Mouse (Mus musculus): ENCODE measurements around the gene Tmem74b. TPM values are rescaled to one million over a fixed set of nuclear protein-coding genes. Genes with fewer than 3 reads are reported as not detected.

Gene Tmem74b
- 24.5 and 30.5 TPM in 2 replicates for polyA plus RNA-seq (2015; fragmentation: Nextera tagmentation; extraction: Ambion mirVana)

- Histone ChIP-seq H3K4me3 (replicated peaks) (peak within 1 kb of the TSS; percentile 93), H3K9me3 (replicated peaks) (no peaks in the 10 kb centered on the region), H3K4me1 (peaks cover 26% of the 10 kb centered on the region), H3K27me3 (replicated peaks) (no peaks in the 10 kb centered on the region), H3K9ac (replicated peaks) (peak within 1 kb of the TSS; percentile 89), H3K36me3 (peaks cover 7% of the 10 kb centered on the region; the same call in 1 of the 2 replicates), H3K27ac (replicated peaks) (peak within 1 kb of the TSS; percentile 81), H3K4me2 (peak within 1 kb of the TSS; percentile 86)
- 4% methylated on average over 25 of the region's 25 CpGs for WGBS
- no peak for ATAC-seq (ENCODE audit: low FRiP score)
Observed at GRCm38 (mm10) chr2:151701231-151702145, at the start of gene Tmem74b. Tmem74b (plus strand) TSS chr2:151702008.

GRCm38 (mm10) chr2:151652053-151652452, 49.8 kb upstream of the Tmem74b start:
- Histone ChIP-seq H3K27me3 (replicated peaks) (no peaks in the 10 kb centered on the region), H3K4me2 (no peak overlapping the region), H3K4me3 (replicated peaks) (no peak overlapping the region), H3K36me3 (no peaks in the 10 kb centered on the region), H3K9me3 (replicated peaks) (no peaks in the 10 kb centered on the region), H3K27ac (replicated peaks) (no peak overlapping the region), H3K4me1 (no peaks in the 10 kb centered on the region), H3K9ac (replicated peaks) (no peak overlapping the region)
- no peak for ATAC-seq (ENCODE audit: low FRiP score)
- 72% methylated on average over 1 of the region's 1 CpGs for WGBS

GRCm38 (mm10) chr2:151668433-151668832, 33.4 kb upstream of the Tmem74b start, which contains the start of gene Rad21l:
Rad21l (minus strand) TSS chr2:151668533.
- no peak within 1 kb of the TSS for H3K4me2 ChIP-seq
- no peak for ATAC-seq (ENCODE audit: low FRiP score)
- H3K27me3 ChIP-seq (replicated peaks): 0 out of 2 replicates have a peak, but pooled peaks cover 3% of the 10 kb centered on the region
- WGBS: 79% methylated on average over 3 of the region's 3 CpGs
- no peak within 1 kb of the TSS for H3K4me3 ChIP-seq (replicated peaks)
- H3K9me3 ChIP-seq (replicated peaks): no peaks in the 10 kb centered on the region
- H3K4me1 ChIP-seq: peaks cover 8% of the 10 kb centered on the region; the same call in 1 of the 2 replicates
- H3K9ac ChIP-seq (replicated peaks): no peak within 1 kb of the TSS
- no peaks in the 10 kb centered on the region for H3K36me3 ChIP-seq
- H3K27ac ChIP-seq (replicated peaks): no peak within 1 kb of the TSS

- Histone ChIP-seq H3K4me3 (replicated peaks) (peak overlapping the region; percentile 27), H3K4me2 (peak overlapping the region; percentile 54), H3K27ac (replicated peaks) (no peak overlapping the region), H3K36me3 (no peaks in the 10 kb centered on the region), H3K9ac (replicated peaks) (peak overlapping the region; percentile 11; the same call in 1 of the 2 replicates), H3K9me3 (replicated peaks) (no peaks in the 10 kb centered on the region), H3K27me3 (replicated peaks) (0 out of 2 replicates have a peak, but pooled peaks cover 3% of the 10 kb centered on the region), H3K4me1 (peaks cover 8% of the 10 kb centered on the region; the same call in 1 of the 2 replicates)
- peak; percentile 77 for ATAC-seq (ENCODE audit: low FRiP score)
- 39% methylated on average over 45 of the region's 48 CpGs for WGBS
Observed at GRCm38 (mm10) chr2:151670026-151670967, 31.5 kb upstream of the Tmem74b start.

DNA sequence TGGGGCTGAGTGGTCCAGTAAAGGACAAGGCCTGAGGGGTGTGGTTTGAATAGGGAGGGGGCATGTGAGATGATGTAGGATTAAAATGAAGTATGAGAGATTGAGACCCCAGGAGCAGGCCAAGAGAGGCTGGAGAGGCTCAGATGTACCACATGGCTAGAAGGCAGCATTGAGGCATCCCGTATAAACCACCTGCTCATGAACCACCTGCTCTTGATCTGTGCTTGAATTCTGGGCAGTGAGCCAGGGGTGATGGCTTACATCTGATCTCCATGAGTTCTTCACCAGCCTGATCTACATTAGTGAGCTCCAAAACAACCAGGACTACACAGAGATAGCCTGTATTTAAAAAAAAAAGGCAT, 30.9 kb upstream of the Tmem74b start:
- Histone ChIP-seq H3K9me3 (replicated peaks) (no peaks in the 10 kb centered on the region), H3K36me3 (no peaks in the 10 kb centered on the region), H3K4me1 (peaks cover 8% of the 10 kb centered on the region; the same call in 1 of the 2 replicates), H3K9ac (replicated peaks) (no peak overlapping the region), H3K4me2 (no peak overlapping the region), H3K27me3 (replicated peaks) (0 out of 2 replicates have a peak, but pooled peaks cover 3% of the 10 kb centered on the region), H3K27ac (replicated peaks) (no peak overlapping the region), H3K4me3 (replicated peaks) (no peak overlapping the region)
- 63% methylated on average over 1 of the region's 1 CpGs for WGBS
- ATAC-seq (ENCODE audit: low FRiP score): peak; percentile 53

DNA sequence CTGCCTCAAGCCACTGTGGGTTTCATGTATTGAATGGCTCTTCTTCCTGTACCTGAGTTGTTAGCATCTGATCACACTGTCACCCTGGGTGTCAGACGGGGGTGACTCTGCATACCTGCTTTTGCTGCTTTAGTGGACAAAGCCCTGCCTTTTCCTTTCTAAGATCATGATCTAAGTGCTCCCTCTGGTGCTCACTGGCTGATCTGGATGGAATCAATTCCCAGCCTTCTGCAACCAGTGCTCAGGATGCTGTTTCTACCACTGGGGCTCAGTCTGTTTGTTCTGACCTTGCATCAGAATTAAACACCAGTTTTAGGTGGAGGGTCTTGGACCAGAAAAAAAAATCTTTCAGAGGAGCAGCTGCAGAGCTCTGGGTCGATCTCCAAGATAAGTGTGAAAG, 25.6 kb upstream of the Tmem74b start:
- ATAC-seq (ENCODE audit: low FRiP score): peak; percentile 38; the same call in 1 of the 2 replicates
- H3K36me3 ChIP-seq: no peaks in the 10 kb centered on the region
- no peak overlapping the region for H3K4me2 ChIP-seq
- no peaks in the 10 kb centered on the region for H3K4me1 ChIP-seq
- no peaks in the 10 kb centered on the region for H3K9me3 ChIP-seq (replicated peaks)
- H3K27me3 ChIP-seq (replicated peaks): no peaks in the 10 kb centered on the region
- H3K27ac ChIP-seq (replicated peaks): no peak overlapping the region
- no peak overlapping the region for H3K9ac ChIP-seq (replicated peaks)
- H3K4me3 ChIP-seq (replicated peaks): no peak overlapping the region
- 69% methylated on average over 2 of the region's 2 CpGs for WGBS

- H3K4me1 ChIP-seq: no peaks in the 10 kb centered on the region
- H3K27ac ChIP-seq (replicated peaks): no peak overlapping the region
- H3K9me3 ChIP-seq (replicated peaks): no peaks in the 10 kb centered on the region
- peak; percentile 84 for ATAC-seq (ENCODE audit: low FRiP score)
- no peak overlapping the region for H3K4me2 ChIP-seq
- H3K36me3 ChIP-seq: no peaks in the 10 kb centered on the region
- WGBS: 46% methylated on average over 3 of the region's 3 CpGs
- no peak overlapping the region for H3K4me3 ChIP-seq (replicated peaks)
- no peaks in the 10 kb centered on the region for H3K27me3 ChIP-seq (replicated peaks)
- no peak overlapping the region for H3K9ac ChIP-seq (replicated peaks)
Observed at GRCm38 (mm10) chr2:151682357-151682756, 19.5 kb upstream of the Tmem74b start.

DNA sequence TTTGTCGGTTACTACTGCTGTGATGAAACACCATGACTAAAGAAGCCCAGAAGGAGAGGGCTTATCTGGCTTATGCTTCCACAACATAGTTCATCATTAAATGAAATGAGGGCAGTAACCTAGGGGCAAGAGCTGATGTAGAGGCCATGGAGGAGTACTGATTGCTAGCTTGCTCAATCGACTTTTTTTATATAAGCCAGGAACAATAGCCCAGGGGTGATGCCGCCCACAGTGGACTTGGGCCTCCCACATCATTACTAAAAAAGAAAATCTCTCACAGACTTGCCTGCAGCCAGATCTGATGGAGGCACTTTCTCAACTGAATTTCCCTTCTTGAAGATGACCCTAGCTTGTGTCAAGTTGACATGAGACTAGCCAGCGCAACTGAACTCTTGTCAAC, 18.8 kb upstream of the Tmem74b start:
- Histone ChIP-seq H3K9ac (replicated peaks) (no peak overlapping the region), H3K4me2 (no peak overlapping the region), H3K4me1 (no peaks in the 10 kb centered on the region), H3K36me3 (no peaks in the 10 kb centered on the region), H3K4me3 (replicated peaks) (no peak overlapping the region), H3K27me3 (replicated peaks) (no peaks in the 10 kb centered on the region), H3K27ac (replicated peaks) (no peak overlapping the region), H3K9me3 (replicated peaks) (no peaks in the 10 kb centered on the region)
- ATAC-seq (ENCODE audit: low FRiP score): no peak
- WGBS: 92% methylated on average over 4 of the region's 4 CpGs

DNA sequence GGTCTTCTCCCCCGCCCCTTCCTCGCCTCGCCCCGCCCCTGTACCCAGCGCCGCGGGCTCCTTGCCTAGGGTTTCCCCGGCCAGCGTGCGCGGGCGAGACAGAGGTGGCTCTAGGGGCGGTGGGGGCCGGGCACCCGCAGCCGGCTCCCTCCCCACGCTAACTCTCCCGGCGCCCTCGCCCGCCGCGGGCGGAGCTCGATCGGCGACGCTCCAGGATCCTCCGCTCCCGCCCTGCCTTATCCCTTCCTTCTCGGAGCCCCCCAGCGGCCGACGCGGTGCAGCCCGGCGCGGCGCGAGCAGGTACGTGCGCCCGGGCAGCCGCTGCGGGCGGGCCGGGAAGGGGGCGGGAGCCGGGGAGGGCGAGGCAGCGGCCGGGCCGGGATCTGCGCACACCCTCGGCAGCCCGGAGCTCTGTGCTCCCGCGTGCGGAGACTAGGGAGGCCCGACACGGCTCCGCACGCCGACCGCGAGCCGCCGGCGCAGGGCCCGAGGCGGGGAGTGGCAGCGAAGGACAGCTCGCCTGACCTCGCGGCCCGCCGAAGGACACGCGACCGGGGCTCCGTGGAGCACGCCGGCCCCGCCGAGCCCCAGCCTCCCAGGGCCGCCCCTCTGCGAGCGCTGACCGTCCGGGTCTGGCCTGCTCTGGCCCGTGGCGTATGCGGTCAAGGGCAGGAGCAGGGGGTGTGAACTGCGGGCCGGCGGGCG, 490 bp downstream of the Tmem74b start:
- peaks cover 26% of the 10 kb centered on the region for H3K4me1 ChIP-seq
- peak; percentile 90 for ATAC-seq (ENCODE audit: low FRiP score)
- H3K9me3 ChIP-seq (replicated peaks): no peaks in the 10 kb centered on the region
- peak overlapping the region; percentile 86 for H3K4me2 ChIP-seq
- peak overlapping the region; percentile 93 for H3K4me3 ChIP-seq (replicated peaks)
- H3K27me3 ChIP-seq (replicated peaks): no peaks in the 10 kb centered on the region
- H3K36me3 ChIP-seq: peaks cover 15% of the 10 kb centered on the region
- H3K9ac ChIP-seq (replicated peaks): peak overlapping the region; percentile 89
- WGBS: under 1% methylated on average over 91 of the region's 97 CpGs
- peak overlapping the region; percentile 81 for H3K27ac ChIP-seq (replicated peaks)

DNA sequence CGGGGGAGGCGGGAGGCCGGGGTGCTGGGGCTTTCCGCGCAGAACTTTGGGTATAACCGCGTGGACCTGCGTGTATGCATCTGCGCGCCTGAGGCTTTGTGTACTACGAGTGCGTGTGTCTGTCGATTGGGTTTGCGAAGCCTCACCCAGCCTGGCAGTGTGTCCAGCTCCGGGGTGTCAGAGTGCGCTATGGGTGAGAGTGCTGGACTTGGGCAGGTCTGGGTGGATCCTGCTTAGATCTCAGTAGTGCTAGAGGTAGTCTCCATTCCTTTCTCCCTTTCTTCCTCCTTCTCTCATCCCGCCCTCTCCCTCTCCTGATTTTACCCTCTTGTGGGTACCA, 1.0 kb downstream of the Tmem74b start:
- peak overlapping the region; percentile 93 for H3K4me3 ChIP-seq (replicated peaks)
- no peaks in the 10 kb centered on the region for H3K27me3 ChIP-seq (replicated peaks)
- peaks cover 26% of the 10 kb centered on the region for H3K4me1 ChIP-seq
- peaks cover 20% of the 10 kb centered on the region for H3K36me3 ChIP-seq
- H3K9me3 ChIP-seq (replicated peaks): no peaks in the 10 kb centered on the region
- ATAC-seq (ENCODE audit: low FRiP score): peak; percentile 69
- peak overlapping the region; percentile 86 for H3K4me2 ChIP-seq
- H3K27ac ChIP-seq (replicated peaks): peak overlapping the region; percentile 81
- peak overlapping the region; percentile 89 for H3K9ac ChIP-seq (replicated peaks)
- 2% methylated on average over 17 of the region's 17 CpGs for WGBS

DNA sequence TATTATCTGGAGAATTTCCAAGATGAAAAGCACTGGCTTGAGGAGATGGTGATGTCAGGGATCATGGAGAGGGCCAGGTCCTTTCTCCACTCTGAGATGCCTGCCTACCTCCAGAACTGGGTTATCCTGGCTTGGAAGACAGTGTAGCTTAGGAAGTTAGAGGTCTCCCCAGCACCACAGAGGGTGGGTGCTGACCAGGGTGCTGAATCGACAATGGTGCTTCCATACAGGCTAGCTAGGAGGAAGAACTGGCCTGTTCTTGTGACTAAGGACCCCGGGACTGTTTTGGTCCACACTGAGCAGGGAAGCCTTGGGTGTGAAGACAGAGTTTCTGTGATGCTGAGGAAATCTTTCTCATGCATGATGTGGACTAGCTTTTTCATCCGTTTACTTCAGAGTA, 10.8 kb downstream of the Tmem74b start:
- Histone ChIP-seq H3K9me3 (replicated peaks) (no peaks in the 10 kb centered on the region), H3K4me2 (no peak overlapping the region), H3K27ac (replicated peaks) (no peak overlapping the region), H3K9ac (replicated peaks) (no peak overlapping the region), H3K36me3 (peaks cover 36% of the 10 kb centered on the region), H3K4me1 (no peaks in the 10 kb centered on the region), H3K27me3 (replicated peaks) (no peaks in the 10 kb centered on the region), H3K4me3 (replicated peaks) (no peak overlapping the region)
- 43% methylated on average over 3 of the region's 3 CpGs for whole genome bisulfite sequencing
- ATAC-seq (ENCODE audit: low FRiP score): no peak

Data from neural tube, embryonic 15.5 days (tissue).